Mouse (Mus musculus): ENCODE data around the gene Notch3.
"Not testable (repeated sequence)": the region's sequence is repeated elsewhere in the genome, so short reads cannot be mapped to it uniquely, and the experiment has no call there.

Notch3 gene

GRCm38 (mm10) chr17:32166687-32167086 lies at the start of gene Notch3:
Gene Notch3 (minus strand): TSS chr17:32166852.
- no peak for DNase-seq (ENCODE audit: low spot score)

GRCm38 (mm10) chr17:32215587-32215986 lies 48.9 kb upstream of the Notch3 start:
- not testable (repeated sequence) for DNase-seq (ENCODE audit: low spot score)

- not testable (repeated sequence) for DNase-seq (ENCODE audit: low spot score)
Measured at GRCm38 (mm10) chr17:32211554-32211953, 44.9 kb upstream of the Notch3 start.

- peak; percentile 78 for DNase-seq (ENCODE audit: low spot score)
Measured at GRCm38 (mm10) chr17:32209752-32210151, 43.1 kb upstream of the Notch3 start.

GRCm38 (mm10) chr17:32209144-32209543 lies 42.5 kb upstream of the Notch3 start:
- DNase-seq (ENCODE audit: low spot score): peak; percentile 86

- peak; percentile 89 for DNase-seq (ENCODE audit: low spot score)
Measured at GRCm38 (mm10) chr17:32207586-32208245, 41.1 kb upstream of the Notch3 start.

GRCm38 (mm10) chr17:32205345-32205744 lies 38.7 kb upstream of the Notch3 start:
- DNase-seq (ENCODE audit: low spot score): peak; percentile 90

- no peak for DNase-seq (ENCODE audit: low spot score)
Measured at GRCm38 (mm10) chr17:32202972-32203371, 36.3 kb upstream of the Notch3 start.

GRCm38 (mm10) chr17:32201086-32201485 lies 34.4 kb upstream of the Notch3 start:
- DNase-seq (ENCODE audit: low spot score): no peak

- no peak for DNase-seq (ENCODE audit: low spot score)
Measured at GRCm38 (mm10) chr17:32199796-32200195, 33.1 kb upstream of the Notch3 start.

GRCm38 (mm10) chr17:32197156-32197555 lies 30.5 kb upstream of the Notch3 start:
- no peak for DNase-seq (ENCODE audit: low spot score)

- no peak for DNase-seq (ENCODE audit: low spot score)
Measured at GRCm38 (mm10) chr17:32195725-32196124, 29.1 kb upstream of the Notch3 start.

- DNase-seq (ENCODE audit: low spot score): no peak
Measured at GRCm38 (mm10) chr17:32193010-32193409, 26.4 kb upstream of the Notch3 start.

GRCm38 (mm10) chr17:32189850-32190249 lies 23.2 kb upstream of the Notch3 start:
- no peak for DNase-seq (ENCODE audit: low spot score)

- no peak for DNase-seq (ENCODE audit: low spot score)
Measured at GRCm38 (mm10) chr17:32188863-32189636, 22.4 kb upstream of the Notch3 start, which contains the start of gene Ephx3. Gene Ephx3 (minus strand): TSS chr17:32189549.

- DNase-seq (ENCODE audit: low spot score): no peak
Measured at GRCm38 (mm10) chr17:32183017-32183416, 16.4 kb upstream of the Notch3 start.

- no peak for DNase-seq (ENCODE audit: low spot score)
Measured at GRCm38 (mm10) chr17:32179621-32180491, 13.2 kb upstream of the Notch3 start.

- DNase-seq (ENCODE audit: low spot score): no peak
Measured at GRCm38 (mm10) chr17:32176919-32177318, 10.3 kb upstream of the Notch3 start.

GRCm38 (mm10) chr17:32173166-32173565 lies 6.5 kb upstream of the Notch3 start:
- peak; percentile 78 for DNase-seq (ENCODE audit: low spot score)

- no peak for DNase-seq (ENCODE audit: low spot score)
Measured at GRCm38 (mm10) chr17:32172485-32172884, 5.8 kb upstream of the Notch3 start.

GRCm38 (mm10) chr17:32169518-32170225 lies 3.0 kb upstream of the Notch3 start:
- no peak for DNase-seq (ENCODE audit: low spot score)
